Mouse (Mus musculus): ENCODE measurements around the gene Bcl2l10. TPM values are rescaled to one million over a fixed set of nuclear protein-coding genes. Genes with fewer than 3 reads are reported as not detected.
"Not testable (repeated sequence)": the region's sequence is repeated elsewhere in the genome, so short reads cannot be mapped to it uniquely, and the experiment has no call there.

Gene Bcl2l10
- polyA plus RNA-seq, 1 experiment from 2014 or later: not detected

- H3K4me1 ChIP-seq: peaks cover 15% of the 10 kb centered on the region
- H3K27me3 ChIP-seq (replicated peaks): no peaks in the 10 kb centered on the region
- no peak overlapping the region for H3K9ac ChIP-seq
- H3K4me3 ChIP-seq: no peak overlapping the region
- peaks cover 43% of the 10 kb centered on the region for H3K36me3 ChIP-seq
- 68% methylated on average over 3 of the region's 3 CpGs for WGBS
- ATAC-seq (ENCODE audit: extremely low read depth, insufficient number of reproducible peaks, low FRiP score, low TSS enrichment): no peak
- no peak overlapping the region for H3K27ac ChIP-seq (replicated peaks)
- H3K9me3 ChIP-seq: no peaks in the 10 kb centered on the region
- H3K4me2 ChIP-seq: no peak overlapping the region
Measured at GRCm38 (mm10) chr9:75348641-75349040, 1.1 kb downstream of the Bcl2l10 start.

GRCm38 (mm10) chr9:75353094-75353493 is 5.5 kb downstream of the Bcl2l10 start:
- Histone ChIP-seq H3K4me3 (no peak overlapping the region), H3K9me3 (no peaks in the 10 kb centered on the region), H3K27ac (replicated peaks) (no peak overlapping the region), H3K9ac (no peak overlapping the region), H3K36me3 (0 out of 2 replicates have a peak, but pooled peaks cover 1% of the 10 kb centered on the region), H3K27me3 (replicated peaks) (no peaks in the 10 kb centered on the region), H3K4me1 (peaks cover 15% of the 10 kb centered on the region), H3K4me2 (no peak overlapping the region)
- no peak for ATAC-seq (ENCODE audit: extremely low read depth, insufficient number of reproducible peaks, low FRiP score, low TSS enrichment)
- 67% methylated on average over 8 of the region's 8 CpGs for WGBS

GRCm38 (mm10) chr9:75355783-75356182 is 8.2 kb downstream of the Bcl2l10 start:
- H3K27me3 ChIP-seq (replicated peaks): no peaks in the 10 kb centered on the region
- no peak overlapping the region for H3K9ac ChIP-seq
- no peak overlapping the region for H3K4me3 ChIP-seq
- no peaks in the 10 kb centered on the region for H3K36me3 ChIP-seq
- H3K4me2 ChIP-seq: no peak overlapping the region
- H3K9me3 ChIP-seq: no peaks in the 10 kb centered on the region
- ATAC-seq (ENCODE audit: extremely low read depth, insufficient number of reproducible peaks, low FRiP score, low TSS enrichment): no peak
- no peaks in the 10 kb centered on the region for H3K4me1 ChIP-seq
- whole genome bisulfite sequencing: 76% methylated on average over 4 of the region's 4 CpGs
- no peak overlapping the region for H3K27ac ChIP-seq (replicated peaks)

GRCm38 (mm10) chr9:75357087-75357654 is 9.6 kb downstream of the Bcl2l10 start:
- Histone ChIP-seq H3K4me1 (no peaks in the 10 kb centered on the region), H3K4me3 (no peak overlapping the region), H3K27me3 (replicated peaks) (no peaks in the 10 kb centered on the region), H3K9ac (no peak overlapping the region), H3K27ac (replicated peaks) (no peak overlapping the region), H3K9me3 (no peaks in the 10 kb centered on the region), H3K36me3 (no peaks in the 10 kb centered on the region), H3K4me2 (no peak overlapping the region)
- 65% methylated on average over 9 of the region's 9 CpGs for WGBS
- ATAC-seq (ENCODE audit: extremely low read depth, insufficient number of reproducible peaks, low FRiP score, low TSS enrichment): no peak

GRCm38 (mm10) chr9:75361699-75362098 is 14.1 kb downstream of the Bcl2l10 start:
- no peaks in the 10 kb centered on the region for H3K36me3 ChIP-seq
- H3K9ac ChIP-seq: no peak overlapping the region
- 0 out of 2 replicates have a peak, but pooled peaks cover 2% of the 10 kb centered on the region for H3K4me1 ChIP-seq
- no peaks in the 10 kb centered on the region for H3K27me3 ChIP-seq (replicated peaks)
- WGBS: 38% methylated on average over 5 of the region's 5 CpGs
- no peak overlapping the region for H3K4me3 ChIP-seq
- no peaks in the 10 kb centered on the region for H3K9me3 ChIP-seq
- no peak overlapping the region for H3K4me2 ChIP-seq
- no peak for ATAC-seq (ENCODE audit: extremely low read depth, insufficient number of reproducible peaks, low FRiP score, low TSS enrichment)
- H3K27ac ChIP-seq (replicated peaks): no peak overlapping the region

GRCm38 (mm10) chr9:75362201-75362600 is 14.6 kb downstream of the Bcl2l10 start:
- Histone ChIP-seq H3K4me3 (no peak overlapping the region), H3K4me1 (0 out of 2 replicates have a peak, but pooled peaks cover 2% of the 10 kb centered on the region), H3K4me2 (no peak overlapping the region), H3K9ac (no peak overlapping the region), H3K27ac (replicated peaks) (no peak overlapping the region), H3K27me3 (replicated peaks) (no peaks in the 10 kb centered on the region), H3K36me3 (no peaks in the 10 kb centered on the region), H3K9me3 (no peaks in the 10 kb centered on the region)
- ATAC-seq (ENCODE audit: extremely low read depth, insufficient number of reproducible peaks, low FRiP score, low TSS enrichment): no peak
- 83% methylated on average over 4 of the region's 4 CpGs for WGBS

GRCm38 (mm10) chr9:75363001-75363400 is 15.4 kb downstream of the Bcl2l10 start:
- 41% methylated on average over 5 of the region's 5 CpGs for WGBS

GRCm38 (mm10) chr9:75363702-75364101 is 16.1 kb downstream of the Bcl2l10 start:
- not testable (repeated sequence) for H3K4me1 ChIP-seq; ATAC-seq (ENCODE audit: extremely low read depth, insufficient number of reproducible peaks, low FRiP score, low TSS enrichment); H3K27ac ChIP-seq (replicated peaks); H3K9ac ChIP-seq; H3K27me3 ChIP-seq (replicated peaks); H3K4me3 ChIP-seq; H3K4me2 ChIP-seq; H3K9me3 ChIP-seq; H3K36me3 ChIP-seq
- WGBS: 66% methylated on average over 7 of the region's 7 CpGs

More at GRCm38 (mm10) chr9:75363001-75363400, 15.4 kb downstream of the Bcl2l10 start:
- Histone ChIP-seq H3K27me3 (replicated peaks) (no peaks in the 10 kb centered on the region), H3K4me2 (no peak overlapping the region), H3K4me3 (no peak overlapping the region), H3K27ac (replicated peaks) (no peak overlapping the region), H3K9me3 (no peaks in the 10 kb centered on the region), H3K36me3 (no peaks in the 10 kb centered on the region), H3K4me1 (0 out of 2 replicates have a peak, but pooled peaks cover 2% of the 10 kb centered on the region), H3K9ac (no peak overlapping the region)
- ATAC-seq (ENCODE audit: extremely low read depth, insufficient number of reproducible peaks, low FRiP score, low TSS enrichment): no peak

GRCm38 (mm10) chr9:75365195-75365594 is 17.6 kb downstream of the Bcl2l10 start:
- no peak for ATAC-seq (ENCODE audit: extremely low read depth, insufficient number of reproducible peaks, low FRiP score, low TSS enrichment)

GRCm38 (mm10) chr9:75366191-75366590 is 18.6 kb downstream of the Bcl2l10 start:
- Histone ChIP-seq H3K4me3 (no peak overlapping the region), H3K9ac (no peak overlapping the region), H3K27ac (replicated peaks) (no peak overlapping the region), H3K4me1 (0 out of 2 replicates have a peak, but pooled peaks cover 2% of the 10 kb centered on the region), H3K27me3 (replicated peaks) (no peaks in the 10 kb centered on the region), H3K36me3 (no peaks in the 10 kb centered on the region), H3K4me2 (no peak overlapping the region), H3K9me3 (peaks cover 9% of the 10 kb centered on the region; the same call in 1 of the 2 replicates)
- WGBS: 67% methylated on average over 5 of the region's 5 CpGs
- no peak for ATAC-seq (ENCODE audit: extremely low read depth, insufficient number of reproducible peaks, low FRiP score, low TSS enrichment)

More at GRCm38 (mm10) chr9:75365195-75365594, 17.6 kb downstream of the Bcl2l10 start:
- Histone ChIP-seq H3K36me3 (no peaks in the 10 kb centered on the region), H3K4me1 (0 out of 2 replicates have a peak, but pooled peaks cover 2% of the 10 kb centered on the region), H3K4me2 (no peak overlapping the region), H3K4me3 (no peak overlapping the region), H3K9me3 (peaks cover 4% of the 10 kb centered on the region; the same call in 1 of the 2 replicates), H3K27me3 (replicated peaks) (no peaks in the 10 kb centered on the region), H3K9ac (no peak overlapping the region), H3K27ac (replicated peaks) (no peak overlapping the region)
- 79% methylated on average over 4 of the region's 4 CpGs for WGBS

GRCm38 (mm10) chr9:75368779-75369178 is 21.2 kb downstream of the Bcl2l10 start:
- Histone ChIP-seq H3K9me3 (peaks cover 9% of the 10 kb centered on the region; the same call in 1 of the 2 replicates), H3K4me3 (no peak overlapping the region), H3K4me1 (no peaks in the 10 kb centered on the region), H3K27ac (replicated peaks) (no peak overlapping the region), H3K9ac (no peak overlapping the region), H3K4me2 (no peak overlapping the region), H3K27me3 (replicated peaks) (no peaks in the 10 kb centered on the region), H3K36me3 (no peaks in the 10 kb centered on the region)
- ATAC-seq (ENCODE audit: extremely low read depth, insufficient number of reproducible peaks, low FRiP score, low TSS enrichment): no peak
- 53% methylated on average over 3 of the region's 3 CpGs for WGBS

- H3K4me3 ChIP-seq: no peak overlapping the region
- H3K27ac ChIP-seq (replicated peaks): no peak overlapping the region
- no peak for ATAC-seq (ENCODE audit: extremely low read depth, insufficient number of reproducible peaks, low FRiP score, low TSS enrichment)
- H3K36me3 ChIP-seq: no peaks in the 10 kb centered on the region
- no peaks in the 10 kb centered on the region for H3K4me1 ChIP-seq
- H3K9ac ChIP-seq: no peak overlapping the region
- 90% methylated on average over 9 of the region's 9 CpGs for WGBS
- peaks cover 4% of the 10 kb centered on the region; the same call in 1 of the 2 replicates for H3K9me3 ChIP-seq
- no peak overlapping the region for H3K4me2 ChIP-seq
- no peaks in the 10 kb centered on the region for H3K27me3 ChIP-seq (replicated peaks)
Measured at GRCm38 (mm10) chr9:75375606-75376005, 28.0 kb downstream of the Bcl2l10 start.

All from heart, embryonic 13.5 days (tissue).